Mouse (Mus musculus): ENCODE measurements around the gene Kazald1. TPM values are rescaled to one million over a fixed set of nuclear protein-coding genes. Genes with fewer than 3 reads are reported as not detected.

Kazald1 gene
- polyA plus RNA-seq, 1 experiment: 15.0 TPM

GRCm38 (mm10) chr19:45063565-45064292 is 11.3 kb upstream of the Kazald1 start:
- peak; percentile 61 to 68 for DNase-seq
- 43% methylated on average over 20 of the region's 20 CpGs for WGBS
- Histone ChIP-seq H3K4me1 (ENCODE audit: control insufficient read depth, insufficient read depth, low read length) (0 out of 2 replicates have a peak, but pooled peaks cover 3% of the 10 kb centered on the region), H3K27me3 (ENCODE audit: control insufficient read depth, insufficient read depth, low read length) (peaks cover 4% of the 10 kb centered on the region; the same call in 1 of the 2 replicates), H3K4me3 (replicated peaks; ENCODE audit: insufficient read depth, low read depth, low read length) (peak overlapping the region; percentile 44), H3K27ac (ENCODE audit: insufficient read depth, low read length) (no peak overlapping the region)
- TF ChIP-seq CTCF (IDR thresholded peaks at IDR 0.05; ENCODE audit: borderline replicate concordance, insufficient read depth, low read depth, low read length) (peak; percentile 71), POLR2A (IDR thresholded peaks at IDR 0.05; ENCODE audit: borderline replicate concordance, insufficient read depth, low read length) (no peak)

- H3K4me1 ChIP-seq (ENCODE audit: control insufficient read depth, insufficient read depth, low read length): 0 out of 2 replicates have a peak, but pooled peaks cover 3% of the 10 kb centered on the region
- 8% methylated on average over 21 of the region's 21 CpGs for WGBS
- DNase-seq: no peak
- H3K27ac ChIP-seq (ENCODE audit: insufficient read depth, low read length): no peak overlapping the region
- peaks cover 4% of the 10 kb centered on the region; the same call in 1 of the 2 replicates for H3K27me3 ChIP-seq (ENCODE audit: control insufficient read depth, insufficient read depth, low read length)
- TF ChIP-seq CTCF (IDR thresholded peaks at IDR 0.05; ENCODE audit: borderline replicate concordance, insufficient read depth, low read depth, low read length) (no peak), POLR2A (IDR thresholded peaks at IDR 0.05; ENCODE audit: borderline replicate concordance, insufficient read depth, low read length) (no peak)
- no peak overlapping the region for H3K4me3 ChIP-seq (replicated peaks; ENCODE audit: insufficient read depth, low read depth, low read length)
These were observed 9.8 kb upstream of the Kazald1 start for GRCm38 (mm10) chr19:45065226-45065625.

- DNase-seq: no peak
- 31% methylated on average over 17 of the region's 17 CpGs for WGBS
- Histone ChIP-seq H3K4me1 (ENCODE audit: control insufficient read depth, insufficient read depth, low read length) (0 out of 2 replicates have a peak, but pooled peaks cover 3% of the 10 kb centered on the region), H3K4me3 (replicated peaks; ENCODE audit: insufficient read depth, low read depth, low read length) (no peak overlapping the region), H3K27me3 (ENCODE audit: control insufficient read depth, insufficient read depth, low read length) (peaks cover 4% of the 10 kb centered on the region; the same call in 1 of the 2 replicates), H3K27ac (ENCODE audit: insufficient read depth, low read length) (no peak overlapping the region)
- TF ChIP-seq CTCF (IDR thresholded peaks at IDR 0.05; ENCODE audit: borderline replicate concordance, insufficient read depth, low read depth, low read length): no peak
- TF ChIP-seq POLR2A (IDR thresholded peaks at IDR 0.05; ENCODE audit: borderline replicate concordance, insufficient read depth, low read length): no peak
These were observed 7.9 kb upstream of the Kazald1 start for GRCm38 (mm10) chr19:45067170-45067569.

GRCm38 (mm10) chr19:45067758-45068510 is 7.1 kb upstream of the Kazald1 start:
- Histone ChIP-seq H3K27ac (ENCODE audit: insufficient read depth, low read length) (no peak overlapping the region), H3K4me3 (replicated peaks; ENCODE audit: insufficient read depth, low read depth, low read length) (no peak overlapping the region), H3K4me1 (ENCODE audit: control insufficient read depth, insufficient read depth, low read length) (0 out of 2 replicates have a peak, but pooled peaks cover 3% of the 10 kb centered on the region), H3K27me3 (ENCODE audit: control insufficient read depth, insufficient read depth, low read length) (peaks cover 4% of the 10 kb centered on the region; the same call in 1 of the 2 replicates)
- no peak for DNase-seq
- 73% methylated on average over 7 of the region's 7 CpGs for WGBS
- TF ChIP-seq POLR2A (IDR thresholded peaks at IDR 0.05; ENCODE audit: borderline replicate concordance, insufficient read depth, low read length) (no peak), CTCF (IDR thresholded peaks at IDR 0.05; ENCODE audit: borderline replicate concordance, insufficient read depth, low read depth, low read length) (no peak)

GRCm38 (mm10) chr19:45073871-45074542 is 1.0 kb upstream of the Kazald1 start:
- peak; percentile 86 for TF ChIP-seq CTCF (IDR thresholded peaks at IDR 0.05; ENCODE audit: borderline replicate concordance, insufficient read depth, low read depth, low read length)
- no peak for TF ChIP-seq POLR2A (IDR thresholded peaks at IDR 0.05; ENCODE audit: borderline replicate concordance, insufficient read depth, low read length)
- WGBS: 7% methylated on average over 20 of the region's 20 CpGs
- Histone ChIP-seq H3K4me3 (replicated peaks; ENCODE audit: insufficient read depth, low read depth, low read length) (peak overlapping the region; percentile 89), H3K27ac (ENCODE audit: insufficient read depth, low read length) (no peak overlapping the region), H3K4me1 (ENCODE audit: control insufficient read depth, insufficient read depth, low read length) (peaks cover 7% of the 10 kb centered on the region; the same call in 1 of the 2 replicates), H3K27me3 (ENCODE audit: control insufficient read depth, insufficient read depth, low read length) (no peaks in the 10 kb centered on the region)
- peak; percentile 79 to 86 for DNase-seq

GRCm38 (mm10) chr19:45075323-45076035 is 438 bp downstream of the Kazald1 start:
- WGBS: 6% methylated on average over 32 of the region's 32 CpGs
- H3K4me1 ChIP-seq (ENCODE audit: control insufficient read depth, insufficient read depth, low read length): peaks cover 7% of the 10 kb centered on the region; the same call in 1 of the 2 replicates

More at GRCm38 (mm10) chr19:45075323-45076035, 438 bp downstream of the Kazald1 start:
- H3K27ac ChIP-seq (ENCODE audit: insufficient read depth, low read length): peak overlapping the region; percentile 65
- DNase-seq: peak in 1 of 2 experiments; percentile 41
- H3K27me3 ChIP-seq (ENCODE audit: control insufficient read depth, insufficient read depth, low read length): no peaks in the 10 kb centered on the region
- H3K4me3 ChIP-seq (replicated peaks; ENCODE audit: insufficient read depth, low read depth, low read length): peak overlapping the region; percentile 89
- TF ChIP-seq POLR2A (IDR thresholded peaks at IDR 0.05; ENCODE audit: borderline replicate concordance, insufficient read depth, low read length) (no peak), CTCF (IDR thresholded peaks at IDR 0.05; ENCODE audit: borderline replicate concordance, insufficient read depth, low read depth, low read length) (no peak)

Data from cerebellum, adult 2 months (tissue).